Comparison of ENCODE assay signal across 8 mouse cellular contexts in genomic region chr11:51763213-51763907, GRCm38 (mm10). TPM values are rescaled to one million over a fixed set of nuclear protein-coding genes. Genes with fewer than 3 reads are reported as not detected.
DNase-seq lines count a peak whose midpoint lies in the region; ATAC-seq and TF ChIP-seq lines count a peak whose summit lies in the region.

Gene Sec24a (minus strand): TSS chr11:51763634.
Gene Sar1b (plus strand): TSS chr11:51763687.

- H3K4me2 ChIP-seq in lung, embryonic 15.5 days: peak within 1 kb of the TSS; percentile 79

- H3K36me3 ChIP-seq in lung, embryonic 15.5 days: no peaks in the 10 kb centered on the region

- under 1% methylated on average over 30 of the region's 30 CpGs for WGBS in lung, embryonic 15.5 days
- WGBS in olfactory bulb, adult 2 months: under 1% methylated on average over 30 of the region's 30 CpGs

- peaks cover 8% of the 10 kb centered on the region for H3K4me1 ChIP-seq in lung, embryonic 15.5 days
- 0 out of 2 replicates have a peak, but pooled peaks cover 4% of the 10 kb centered on the region for H3K4me1 ChIP-seq in olfactory bulb, adult 2 months (ENCODE audit: control insufficient read depth, insufficient read depth, low read length)

- DNase-seq in MN1 (ENCODE audit: low spot score): peak; percentile 93
- DNase-seq in cerebellum, adult 8-10 months: peak; percentile 81
- peak; percentile 74 for DNase-seq in forelimb bud, embryonic 11.5 days (ENCODE audit: low read depth, low spot score)
- DNase-seq in heart, postnatal 4 days: peak; percentile 90
- peak; percentile 42 to 76 for DNase-seq in layer of hippocampus, adult 8-10 months (ENCODE audit: low spot score in 2 of 2)
- peak; percentile 66 to 68 for DNase-seq in thymus, adult 18-20 months

- H3K27me3 ChIP-seq in lung, embryonic 15.5 days: peaks cover 3% of the 10 kb centered on the region; the same call in 1 of the 2 replicates

- H3K27ac ChIP-seq in lung, embryonic 15.5 days: no peak within 1 kb of the TSS; the same call in 1 of the 2 replicates
- H3K27ac ChIP-seq in olfactory bulb, adult 2 months (ENCODE audit: insufficient read depth, low read depth, low read length): no peak within 1 kb of the TSS

- TF ChIP-seq POLR2A in olfactory bulb, adult 2 months (IDR thresholded peaks at IDR 0.05; ENCODE audit: insufficient read depth, low read depth, low read length): peak; percentile 69; the same call in 1 of the 2 replicates

- TF ChIP-seq CTCF in olfactory bulb, adult 2 months (IDR thresholded peaks at IDR 0.05; ENCODE audit: insufficient read depth, low read depth, low read length): no peak

- no peaks in the 10 kb centered on the region for H3K9me3 ChIP-seq in lung, embryonic 15.5 days

- ATAC-seq in lung, embryonic 15.5 days (ENCODE audit: borderline replicate concordance, extremely low read depth, low FRiP score, low TSS enrichment): peak; percentile 89

- peak within 1 kb of the TSS; percentile 87 for H3K9ac ChIP-seq in lung, embryonic 15.5 days

- peak within 1 kb of the TSS; percentile 98 for H3K4me3 ChIP-seq in lung, embryonic 15.5 days
- H3K4me3 ChIP-seq in olfactory bulb, adult 2 months (ENCODE audit: insufficient read depth, low read depth, low read length): peak within 1 kb of the TSS; percentile 96

RNA-seq across cellular contexts. Expression of gene Sec24a, which starts in this region (rescaled TPM):
- 10 to 100 TPM; 23.0 to 23.7 TPM for total RNA-seq in heart, postnatal 4 days (2021)
- total RNA-seq in layer of hippocampus, adult 8-10 months (2022): 10 to 100 TPM; 19.4 to 23.8 (median 20.5) TPM
- 10.6 and 12.6 TPM in 2 replicates for polyA plus RNA-seq in lung, embryonic 15.5 days (2015; fragmentation: Nextera tagmentation; extraction: Ambion mirVana)
- polyA plus RNA-seq in olfactory bulb, adult 2 months (2012; ENCODE audit: insufficient read depth, insufficient read length, low replicate concordance, missing spikeins): not detected in 2 replicates

RNA-seq across cellular contexts. Expression of gene Sar1b, which starts in this region (rescaled TPM):
- total RNA-seq in heart, postnatal 4 days (2021): 10 to 100 TPM; 93.6 to 95.8 TPM
- total RNA-seq in layer of hippocampus, adult 8-10 months (2022): 10 to 100 TPM; 67.5 to 74.9 (median 70.7) TPM
- 104 and 120 TPM in 2 replicates for polyA plus RNA-seq in lung, embryonic 15.5 days (2015; fragmentation: Nextera tagmentation; extraction: Ambion mirVana)
- polyA plus RNA-seq in olfactory bulb, adult 2 months (2012; ENCODE audit: insufficient read depth, insufficient read length, low replicate concordance, missing spikeins): not detected in 2 replicates
